Mouse (Mus musculus) layer of hippocampus, adult 9-11 months (tissue): ENCODE measurements at regions not wholly inside any gene's neighbourhood (a gene's known extent, or its start where the extent isn't known, plus 50 kb on each side); places are given as distances from the start of the nearest gene placed in this dataset.

Source experiments
- DNase-seq: peaks from one replicate; pipeline ENCODE4 v3.0.0; 2022

GRCm38 (mm10) chr8:92522519-92522918 lies 151.6 kb upstream of the Irx6 start:
- DNase-seq = no peak

GRCm38 (mm10) chr8:92529756-92530155 lies 144.3 kb upstream of the Irx6 start:
- DNase-seq = no peak

GRCm38 (mm10) chr8:92540636-92541035 lies 133.5 kb upstream of the Irx6 start:
- DNase-seq = no peak

GRCm38 (mm10) chr8:92545347-92546059 lies 128.6 kb upstream of the Irx6 start:
- no peak for DNase-seq

GRCm38 (mm10) chr8:92555140-92555539 lies 118.9 kb upstream of the Irx6 start:
- no peak for DNase-seq

- no peak for DNase-seq
These were observed 118.5 kb upstream of the Irx6 start for GRCm38 (mm10) chr8:92555631-92556030.

GRCm38 (mm10) chr8:92562471-92562870 lies 111.6 kb upstream of the Irx6 start:
- DNase-seq = no peak

- no peak for DNase-seq
These were observed 111.1 kb upstream of the Irx6 start for GRCm38 (mm10) chr8:92562962-92563361.

GRCm38 (mm10) chr8:92569650-92570049 lies 104.4 kb upstream of the Irx6 start:
- DNase-seq = no peak

GRCm38 (mm10) chr8:92579446-92579845 lies 94.6 kb upstream of the Irx6 start:
- no peak for DNase-seq

- no peak for DNase-seq
These were observed 93.0 kb upstream of the Irx6 start for GRCm38 (mm10) chr8:92581051-92581450.

GRCm38 (mm10) chr8:92600766-92601165 lies 73.3 kb upstream of the Irx6 start:
- DNase-seq = no peak

GRCm38 (mm10) chr8:92602973-92603372 lies 71.1 kb upstream of the Irx6 start:
- no peak for DNase-seq

GRCm38 (mm10) chr8:92605631-92606030 lies 68.5 kb upstream of the Irx6 start:
- DNase-seq = no peak

- no peak for DNase-seq
These were observed 66.5 kb upstream of the Irx6 start for GRCm38 (mm10) chr8:92607604-92608003.

- no peak for DNase-seq
These were observed 64.2 kb upstream of the Irx6 start for GRCm38 (mm10) chr8:92609908-92610307.

- DNase-seq = no peak
These were observed 63.5 kb upstream of the Irx6 start for GRCm38 (mm10) chr8:92610487-92611059.

GRCm38 (mm10) chr8:92613486-92613885 lies 60.6 kb upstream of the Irx6 start:
- DNase-seq = no peak

- no peak for DNase-seq
These were observed 57.6 kb upstream of the Irx6 start for GRCm38 (mm10) chr8:92616341-92617115.

GRCm38 (mm10) chr8:92618281-92618680 lies 55.8 kb upstream of the Irx6 start:
- no peak for DNase-seq
